Mouse (Mus musculus): ENCODE measurements around the gene Doc2g.

- no peak for TF ChIP-seq CTCF (IDR thresholded peaks at IDR 0.05; ENCODE audit: insufficient read depth, low read depth, low read length)
- no peak for TF ChIP-seq POLR2A (IDR thresholded peaks at IDR 0.05; ENCODE audit: insufficient read depth, low read depth, low read length)
Measured at GRCm38 (mm10) chr19:3995505-3995904, 7.6 kb upstream of the Doc2g start.

All from olfactory bulb, adult 2 months (tissue).